Mouse (Mus musculus) erythroblast, embryonic 14.5 days (primary cell): ENCODE measurements around the gene Gpr25.

Source experiments
- GATA1 ChIP-seq: IDR thresholded peaks from 2 replicates; pipeline ENCODE4 v1.6.1; 2012; ENCODE audit warnings: low read length, inconsistent platforms, mixed read lengths
- TAL1 ChIP-seq: IDR thresholded peaks from 3 replicates; pipeline ENCODE4 v1.6.1; 2012; ENCODE audit warnings: low read length, inconsistent platforms, mixed read lengths

DNA sequence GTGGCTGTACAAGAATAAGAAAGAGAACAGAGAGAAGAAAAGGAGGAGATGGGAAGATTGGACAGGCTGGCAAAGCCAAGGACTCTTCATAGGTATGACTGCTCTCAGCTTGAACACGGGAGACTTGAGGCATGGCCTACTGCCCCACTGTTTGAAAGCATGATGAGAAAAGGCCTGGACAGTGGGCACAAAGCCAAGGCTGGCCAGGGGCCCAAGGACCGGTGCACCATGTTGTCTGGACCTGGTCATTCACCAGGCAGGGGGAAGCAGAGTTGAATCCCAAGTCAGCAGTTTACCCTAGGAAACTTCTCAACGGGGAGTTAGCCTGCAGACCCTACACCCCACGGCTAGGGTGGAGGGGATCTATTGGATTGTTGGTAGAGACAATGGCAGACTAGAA, 32.8 kb downstream of the Gpr25 start:
- TF ChIP-seq GATA1: no peak
- no peak for TF ChIP-seq TAL1
